Mouse (Mus musculus): Measurements from ENCODE around the gene 2310057J18Rik.
"Not testable (repeated sequence)": the region's sequence is repeated elsewhere in the genome, so short reads cannot be mapped to it uniquely, and the experiment has no call there.

The 2310057J18Rik gene

GRCm38 (mm10) chr10:28986203-28986602, at the start of gene 2310057J18Rik:
Gene 2310057J18Rik, minus strand, starts transcription at chr10:28986303.
- DNase-seq (ENCODE audit: low spot score in 2 of 2), result no peak

- DNase-seq (ENCODE audit: low spot score in 2 of 2), result not testable (repeated sequence)
Observed at GRCm38 (mm10) chr10:29029960-29030359, 43.9 kb upstream of the 2310057J18Rik start.

- no peak for DNase-seq (ENCODE audit: low spot score in 2 of 2)
Observed at GRCm38 (mm10) chr10:29019496-29020270, 33.6 kb upstream of the 2310057J18Rik start.

GRCm38 (mm10) chr10:28997776-28998175, 11.7 kb upstream of the 2310057J18Rik start:
- no peak for DNase-seq (ENCODE audit: low spot score in 2 of 2)

GRCm38 (mm10) chr10:28988990-28989389, 2.9 kb upstream of the 2310057J18Rik start:
- no peak for DNase-seq (ENCODE audit: low spot score in 2 of 2)

GRCm38 (mm10) chr10:28968189-28968588, 17.9 kb downstream of the 2310057J18Rik start:
- DNase-seq (ENCODE audit: low spot score in 2 of 2), result no peak

- DNase-seq (ENCODE audit: low spot score in 2 of 2), result peak; percentile 63
Observed at GRCm38 (mm10) chr10:28955138-28955537, 31.0 kb downstream of the 2310057J18Rik start.

GRCm38 (mm10) chr10:28954515-28954914, 31.6 kb downstream of the 2310057J18Rik start:
- DNase-seq (ENCODE audit: low spot score in 2 of 2), result no peak

Data from frontal cortex, postnatal 25 days (tissue).